Mouse (Mus musculus): Measurements from ENCODE around the gene Hist2h2ab. TPM values are rescaled to one million over a fixed set of nuclear protein-coding genes. Genes with fewer than 3 reads are reported as not detected.

Gene Hist2h2ab
- polyA plus RNA-seq (2015; fragmentation: Illumina TruSeq; extraction: RNeasy Lipid Tissue Mini Kit (QIAGEN cat#74804); ENCODE audit: insufficient read depth, low read depth, low replicate concordance) = not detected

GRCm38 (mm10) chr3:96219661-96220130, at the start of gene Hist2h2ab, which contains the start of gene Bola1:
Gene Hist2h2ab (plus strand): TSS chr3:96219865.
Gene Bola1 (minus strand): TSS chr3:96219709.

GRCm38 (mm10) chr3:96172197-96173178, 47.2 kb upstream of the Hist2h2ab start, which contains the start of gene Sf3b4:
Gene Sf3b4 (plus strand): TSS chr3:96172332.

GRCm38 (mm10) chr3:96180727-96181477, 38.8 kb upstream of the Hist2h2ab start, which contains the start of gene Sv2a:
Gene Sv2a (plus strand): TSS chr3:96181151.

GRCm38 (mm10) chr3:96220765-96221639, 1.3 kb downstream of the Hist2h2ab start, which contains the start of the genes Hist2h2ac and Hist2h2be:
Gene Hist2h2ac (minus strand): TSS chr3:96220880.
Gene Hist2h2be (plus strand): TSS chr3:96221119.

GRCm38 (mm10) chr3:96238954-96239793, 19.5 kb downstream of the Hist2h2ab start, which contains the start of gene Hist2h3c2:
Gene Hist2h3c2 (minus strand): TSS chr3:96239127.

GRCm38 (mm10) chr3:96239949-96240798, 20.5 kb downstream of the Hist2h2ab start, which contains the start of gene Hist2h2aa2:
Gene Hist2h2aa2 (minus strand): TSS chr3:96240276.

GRCm38 (mm10) chr3:96245003-96245886, 25.6 kb downstream of the Hist2h2ab start, which contains the start of gene Hist2h2aa1:
Gene Hist2h2aa1 (plus strand): TSS chr3:96245497.

GRCm38 (mm10) chr3:96246427-96246856, 26.8 kb downstream of the Hist2h2ab start, which contains the start of gene Hist2h3c1:
Gene Hist2h3c1 (plus strand): TSS chr3:96246685.

GRCm38 (mm10) chr3:96262979-96263550, 43.4 kb downstream of the Hist2h2ab start, which contains the start of gene Hist2h4:
Gene Hist2h4 (minus strand): TSS chr3:96263311.

GRCm38 (mm10) chr3:96268051-96268775, 48.5 kb downstream of the Hist2h2ab start, which contains the start of gene Hist2h3b:
Gene Hist2h3b (plus strand): TSS chr3:96268654.

Other genes with a start within 250 kb of the Hist2h2ab start
- 14.3 TPM for gene Plekho1, start 223.9 kb upstream of the Hist2h2ab start, polyA plus RNA-seq (2015; fragmentation: Illumina TruSeq; extraction: RNeasy Lipid Tissue Mini Kit (QIAGEN cat#74804); ENCODE audit: insufficient read depth, low read depth, low replicate concordance)
- 7.2 TPM for gene Vps45, start 161.4 kb upstream of the Hist2h2ab start, polyA plus RNA-seq (2015; fragmentation: Illumina TruSeq; extraction: RNeasy Lipid Tissue Mini Kit (QIAGEN cat#74804); ENCODE audit: insufficient read depth, low read depth, low replicate concordance)
- gene Otud7b, start 115.3 kb upstream of the Hist2h2ab start, polyA plus RNA-seq (2015; fragmentation: Illumina TruSeq; extraction: RNeasy Lipid Tissue Mini Kit (QIAGEN cat#74804); ENCODE audit: insufficient read depth, low read depth, low replicate concordance) = 4.3 TPM
- 4.8 TPM for gene Mtmr11, start 57.9 kb upstream of the Hist2h2ab start, polyA plus RNA-seq (2015; fragmentation: Illumina TruSeq; extraction: RNeasy Lipid Tissue Mini Kit (QIAGEN cat#74804); ENCODE audit: insufficient read depth, low read depth, low replicate concordance)
- gene Sf3b4, start 47.5 kb upstream of the Hist2h2ab start, polyA plus RNA-seq (2015; fragmentation: Illumina TruSeq; extraction: RNeasy Lipid Tissue Mini Kit (QIAGEN cat#74804); ENCODE audit: insufficient read depth, low read depth, low replicate concordance) = 11.0 TPM
- 3.8 TPM for gene Sv2a, start 38.7 kb upstream of the Hist2h2ab start, polyA plus RNA-seq (2015; fragmentation: Illumina TruSeq; extraction: RNeasy Lipid Tissue Mini Kit (QIAGEN cat#74804); ENCODE audit: insufficient read depth, low read depth, low replicate concordance)
- gene Bola1, start 156 bp upstream of the Hist2h2ab start, polyA plus RNA-seq (2015; fragmentation: Illumina TruSeq; extraction: RNeasy Lipid Tissue Mini Kit (QIAGEN cat#74804); ENCODE audit: insufficient read depth, low read depth, low replicate concordance) = 9.0 TPM
- gene Hist2h2ac, start 1.0 kb downstream of the Hist2h2ab start, polyA plus RNA-seq (2015; fragmentation: Illumina TruSeq; extraction: RNeasy Lipid Tissue Mini Kit (QIAGEN cat#74804); ENCODE audit: insufficient read depth, low read depth, low replicate concordance) = not detected
- gene Hist2h2be, start 1.3 kb downstream of the Hist2h2ab start, polyA plus RNA-seq (2015; fragmentation: Illumina TruSeq; extraction: RNeasy Lipid Tissue Mini Kit (QIAGEN cat#74804); ENCODE audit: insufficient read depth, low read depth, low replicate concordance) = 3.3 TPM
- gene Hist2h3c2, start 19.3 kb downstream of the Hist2h2ab start, polyA plus RNA-seq (2015; fragmentation: Illumina TruSeq; extraction: RNeasy Lipid Tissue Mini Kit (QIAGEN cat#74804); ENCODE audit: insufficient read depth, low read depth, low replicate concordance) = not detected
- 53.9 TPM for gene Hist2h2aa2, start 20.4 kb downstream of the Hist2h2ab start, polyA plus RNA-seq (2015; fragmentation: Illumina TruSeq; extraction: RNeasy Lipid Tissue Mini Kit (QIAGEN cat#74804); ENCODE audit: insufficient read depth, low read depth, low replicate concordance)
- 9.9 TPM for gene Hist2h2aa1, start 25.6 kb downstream of the Hist2h2ab start, polyA plus RNA-seq (2015; fragmentation: Illumina TruSeq; extraction: RNeasy Lipid Tissue Mini Kit (QIAGEN cat#74804); ENCODE audit: insufficient read depth, low read depth, low replicate concordance)
- 5.1 TPM for gene Hist2h3c1, start 26.8 kb downstream of the Hist2h2ab start, polyA plus RNA-seq (2015; fragmentation: Illumina TruSeq; extraction: RNeasy Lipid Tissue Mini Kit (QIAGEN cat#74804); ENCODE audit: insufficient read depth, low read depth, low replicate concordance)
- 2.5 TPM for gene Hist2h4, start 43.4 kb downstream of the Hist2h2ab start, polyA plus RNA-seq (2015; fragmentation: Illumina TruSeq; extraction: RNeasy Lipid Tissue Mini Kit (QIAGEN cat#74804); ENCODE audit: insufficient read depth, low read depth, low replicate concordance)
- not detected for gene Hist2h3b, start 48.8 kb downstream of the Hist2h2ab start, polyA plus RNA-seq (2015; fragmentation: Illumina TruSeq; extraction: RNeasy Lipid Tissue Mini Kit (QIAGEN cat#74804); ENCODE audit: insufficient read depth, low read depth, low replicate concordance)
- gene Hist2h2bb, start 49.9 kb downstream of the Hist2h2ab start, polyA plus RNA-seq (2015; fragmentation: Illumina TruSeq; extraction: RNeasy Lipid Tissue Mini Kit (QIAGEN cat#74804); ENCODE audit: insufficient read depth, low read depth, low replicate concordance) = not detected
- 0.61 TPM for gene Fcgr1, start 74.1 kb downstream of the Hist2h2ab start, polyA plus RNA-seq (2015; fragmentation: Illumina TruSeq; extraction: RNeasy Lipid Tissue Mini Kit (QIAGEN cat#74804); ENCODE audit: insufficient read depth, low read depth, low replicate concordance)
- not detected for gene BC107364, start 232.4 kb downstream of the Hist2h2ab start, polyA plus RNA-seq (2015; fragmentation: Illumina TruSeq; extraction: RNeasy Lipid Tissue Mini Kit (QIAGEN cat#74804); ENCODE audit: insufficient read depth, low read depth, low replicate concordance)

Data from pancreas, adult 10 weeks (tissue).